22 mouse cellular contexts compared by ENCODE assay signal in the genomic region with DNA sequence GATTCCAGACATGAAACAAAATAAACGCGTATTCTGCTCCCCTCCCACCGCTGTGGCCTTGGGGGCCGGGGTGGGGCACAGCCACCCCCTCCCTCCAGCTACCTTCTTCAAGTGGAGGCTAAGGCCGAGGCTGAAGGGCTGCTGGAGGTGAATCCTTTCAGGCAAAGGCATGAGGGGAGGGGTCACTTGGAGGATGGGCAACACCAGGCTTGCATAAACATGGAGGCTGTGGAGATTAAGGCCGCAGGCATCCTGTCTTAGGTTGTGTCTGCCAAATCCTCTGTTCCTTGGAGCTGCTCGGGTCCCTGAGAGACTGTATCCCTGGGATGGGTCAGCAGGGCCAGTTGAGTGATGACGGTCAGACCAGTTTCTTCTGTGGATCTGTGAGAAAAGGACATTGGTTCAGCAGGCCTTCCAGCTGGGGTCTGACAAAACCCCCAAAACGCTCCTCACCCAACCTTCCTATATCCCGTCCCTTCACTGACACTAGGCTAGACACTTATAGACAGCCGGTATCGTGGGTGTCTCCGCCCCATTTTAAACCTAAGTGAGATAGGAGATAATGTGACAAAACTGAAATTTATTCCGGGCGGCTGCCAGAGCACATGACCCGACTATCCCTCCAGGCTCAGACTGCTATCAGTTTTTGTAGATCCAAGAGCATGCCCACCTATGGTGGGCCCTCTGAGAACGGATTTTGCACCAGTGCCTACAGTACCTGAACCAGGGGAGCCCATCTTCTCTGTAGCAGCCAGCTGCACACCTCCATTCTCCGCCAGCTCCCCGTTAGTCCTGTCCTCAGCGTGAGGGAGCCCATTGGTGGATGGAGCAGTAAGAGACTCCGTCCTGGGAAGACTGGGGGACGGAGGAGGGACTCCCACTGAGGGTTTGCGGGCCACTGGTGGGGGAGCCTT. TPM values are rescaled to one million over a fixed set of nuclear protein-coding genes. Genes with fewer than 3 reads are reported as not detected.
DNase-seq lines count a peak whose midpoint lies in the region; ATAC-seq and TF ChIP-seq lines count a peak whose summit lies in the region.
"Had no signal": no experiment of that assay in that cellular context is flagged by ENCODE, and none has a peak within 500 bp of the region (broad histone marks: within the 10 kb centered on the region; RNA-seq: fewer than 3 reads in every experiment).

No protein-coding gene starts in this region.

- ATAC-seq in megakaryocyte progenitor cell, adult 5-6 weeks (replicated peaks; ENCODE audit: poor library complexity): peak; percentile 26; the same call in 1 of the 2 replicates
- ATAC-seq: intestine, postnatal 0 days; Patski had no signal

- peak; percentile 50 for DNase-seq in cerebellum, adult 9-10 months
- no peak for DNase-seq in cerebellum, postnatal 4 days (ENCODE audit: low spot score in 2 of 2)
- DNase-seq in left cerebral cortex, adult 2 months (ENCODE audit: extremely low spot score in 1 of 2, low spot score in 2 of 2): no peak
- no peak for DNase-seq in left cerebral cortex, postnatal 10 days (ENCODE audit: extremely low spot score in 1 of 2, low spot score in 2 of 2)
- DNase-seq in ES-CJ7 (ENCODE audit: low read depth, low spot score): peak; percentile 53
- DNase-seq in yolk sac, embryonic 10.5 days (ENCODE audit: low spot score): no peak
- no peak for DNase-seq in lung, postnatal 25 days (ENCODE audit: low spot score)
- DNase-seq: adrenal gland, postnatal 10 days; lung, embryonic 14.5 days; lung, postnatal 36 days; thymus, adult 2 months; thymus, postnatal 4 days had no signal

- H3K27ac ChIP-seq in left cerebral cortex, adult 2 months: peak overlapping the region; percentile 11; the same call in 1 of the 2 replicates
- H3K27ac ChIP-seq: forebrain, embryonic 10.5 days; layer of hippocampus, adult 2 months; liver, embryonic 14.5 days had no signal

- no peak overlapping the region for H3K4me3 ChIP-seq in left cerebral cortex, adult 2 months
- H3K4me3 ChIP-seq: forebrain, embryonic 10.5 days; heart, embryonic 12.5 days; hindbrain, embryonic 10.5 days; layer of hippocampus, adult 2 months; limb, embryonic 15.5 days had no signal

- intact Hi-C loops in left cerebral cortex, adult 2 months (cut with DNase I): no loop called here
- intact Hi-C loops in left cerebral cortex, postnatal 10 days (cut with DNase I): no loop called here

- no peak for TF ChIP-seq CTCF in left cerebral cortex, adult 2 months (IDR thresholded peaks at IDR 0.05)

RNA-seq across cellular contexts. Expression of gene Yars, which starts 31.8 kb away (rescaled TPM):
- total RNA-seq in left cerebral cortex, adult 2 months (2021): 10 to 100 TPM; 87.4 to 93.1 TPM
- 100 to 1,000 TPM; 103 to 105 TPM for total RNA-seq in left cerebral cortex, postnatal 10 days (2021)
- 25.2 and 28.0 TPM in 2 replicates for total RNA-seq in megakaryocyte progenitor cell, adult 5-6 weeks (2015)
- total RNA-seq in megakaryocyte progenitor cell, adult 5-6 weeks (2017): 55.3 and 60.7 TPM in 2 replicates

RNA-seq across cellular contexts. Expression of gene S100pbp, which starts 31.8 kb away (rescaled TPM):
- 10 to 100 TPM; 33.9 to 34.5 TPM for total RNA-seq in left cerebral cortex, adult 2 months (2021)
- total RNA-seq in left cerebral cortex, postnatal 10 days (2021): 10 to 100 TPM; 40.1 to 45.7 TPM
- 25.1 and 42.6 TPM in 2 replicates for total RNA-seq in megakaryocyte progenitor cell, adult 5-6 weeks (2015)
- total RNA-seq in megakaryocyte progenitor cell, adult 5-6 weeks (2017): 13.2 and 23.5 TPM in 2 replicates

RNA-seq across cellular contexts. Expression of gene C77080, which starts 39.9 kb away (rescaled TPM):
- 10 to 100 TPM; 22.5 to 25.9 TPM for total RNA-seq in left cerebral cortex, adult 2 months (2021)
- total RNA-seq in left cerebral cortex, postnatal 10 days (2021): 10 to 100 TPM; 11.1 to 15.8 TPM
- total RNA-seq in megakaryocyte progenitor cell, adult 5-6 weeks (2015): 0.12 and 0.25 TPM in 2 replicates
- total RNA-seq in megakaryocyte progenitor cell, adult 5-6 weeks (2017): not detected in 2 replicates
- total RNA-seq: neutrophil, adult 5-6 weeks had no signal

Comparison
In these comparisons a context has a peak if more than half of its experiments do, and no peak if none do; other contexts are left out.
1. DNase-seq: peak in cerebellum, adult 9-10 months (single experiment) and ES-CJ7 (single experiment); none in cerebellum, postnatal 4 days (0 of 2), left cerebral cortex, adult 2 months (0 of 2), left cerebral cortex, postnatal 10 days (0 of 2), yolk sac, embryonic 10.5 days (single experiment) and lung, postnatal 25 days (single experiment).
2. RNA of gene C77080, which starts 39.9 kb away (total RNA-seq): 22.5 to 25.9 TPM in left cerebral cortex, adult 2 months and 11.1 to 15.8 TPM in left cerebral cortex, postnatal 10 days; 0.12 to 0.25 TPM in megakaryocyte progenitor cell, adult 5-6 weeks; every median in the first group is over 4 times any median in the second.